Mouse (Mus musculus): Measurements from ENCODE around the gene Med24.

DNA sequence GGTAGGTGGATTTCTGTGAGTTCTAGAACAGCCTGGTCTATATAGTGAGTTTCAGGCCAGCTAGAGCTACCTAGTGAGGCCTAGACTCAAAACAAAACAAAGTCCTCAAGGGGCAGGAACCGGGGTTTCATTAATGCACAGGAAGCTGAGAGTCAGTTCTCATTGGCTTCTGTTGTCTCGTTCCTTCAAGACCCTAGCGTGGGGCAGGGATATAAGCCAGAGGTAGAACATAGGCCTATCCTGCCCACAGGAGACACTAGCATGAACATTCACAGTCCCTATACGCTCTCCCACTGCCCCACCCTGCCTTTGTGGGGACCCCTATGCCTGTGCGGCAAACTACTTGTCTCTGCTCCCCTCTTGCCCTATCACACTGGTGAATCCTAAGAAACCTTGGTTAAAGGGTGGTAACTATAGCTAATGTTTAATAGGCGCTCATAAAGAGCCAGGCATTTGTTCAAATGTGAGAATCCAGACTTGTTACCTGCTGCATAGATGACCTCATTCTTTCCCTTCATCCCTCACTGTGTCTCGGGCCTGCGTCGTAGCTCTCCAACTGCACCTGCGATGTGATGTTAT lies 23.4 kb upstream of the Med24 start:
- no peak for TF ChIP-seq CTCF (IDR thresholded peaks at IDR 0.05; ENCODE audit: extremely low read depth, insufficient read depth, low read length)
- TF ChIP-seq POLR2A (IDR thresholded peaks at IDR 0.05; ENCODE audit: extremely low read depth, insufficient read depth, low read length): no peak
